14 mouse cellular contexts compared by ENCODE assay signal in genomic region chr5:66722586-66722985, GRCm38 (mm10). TPM values are rescaled to one million over a fixed set of nuclear protein-coding genes. Genes with fewer than 3 reads are reported as not detected.
DNase-seq lines count a peak whose midpoint lies in the region; ATAC-seq lines count a peak whose summit lies in the region.
"Had no signal": no experiment of that assay in that cellular context is flagged by ENCODE, and none has a peak within 500 bp of the region (broad histone marks: within the 10 kb centered on the region; RNA-seq: fewer than 3 reads in every experiment).

No protein-coding gene starts in this region.

- H3K4me2 ChIP-seq in heart, embryonic 13.5 days: peak overlapping the region; percentile 3; the same call in 1 of the 2 replicates
- no peak overlapping the region for H3K4me2 ChIP-seq in kidney, embryonic 14.5 days (replicated peaks; ENCODE audit: low read depth, low read length)
- no peak overlapping the region for H3K4me2 ChIP-seq in neural tube, embryonic 11.5 days (ENCODE audit: low read depth)
- no peak overlapping the region for H3K4me2 ChIP-seq in neural tube, embryonic 15.5 days
- H3K4me2 ChIP-seq: limb, embryonic 15.5 days had no signal

- no peaks in the 10 kb centered on the region for H3K9me3 ChIP-seq in heart, embryonic 13.5 days
- no peaks in the 10 kb centered on the region for H3K9me3 ChIP-seq in kidney, embryonic 14.5 days (ENCODE audit: control insufficient read depth, low read length)
- H3K9me3 ChIP-seq in neural tube, embryonic 11.5 days (ENCODE audit: control insufficient read depth, low read length): no peaks in the 10 kb centered on the region
- H3K9me3 ChIP-seq in neural tube, embryonic 15.5 days (replicated peaks): no peaks in the 10 kb centered on the region
- H3K9me3 ChIP-seq: limb, embryonic 15.5 days had no signal

- peaks cover 17% of the 10 kb centered on the region for H3K4me1 ChIP-seq in heart, embryonic 13.5 days
- H3K4me1 ChIP-seq in kidney, embryonic 14.5 days (ENCODE audit: control insufficient read depth, insufficient read depth, low read length): 0 out of 2 replicates have a peak, but pooled peaks cover 3% of the 10 kb centered on the region
- 0 out of 2 replicates have a peak, but pooled peaks cover 3% of the 10 kb centered on the region for H3K4me1 ChIP-seq in neural tube, embryonic 11.5 days (ENCODE audit: control insufficient read depth, insufficient read depth, low read length)
- H3K4me1 ChIP-seq in neural tube, embryonic 15.5 days: peaks cover 4% of the 10 kb centered on the region; the same call in 1 of the 2 replicates

- 59% methylated on average over 9 of the region's 9 CpGs for WGBS in heart, embryonic 13.5 days
- WGBS in kidney, embryonic 14.5 days: 62% methylated on average over 9 of the region's 9 CpGs
- WGBS in neural tube, embryonic 11.5 days: 73% methylated on average over 9 of the region's 9 CpGs
- 73% methylated on average over 9 of the region's 9 CpGs for WGBS in neural tube, embryonic 15.5 days

- peak overlapping the region; percentile 67 for H3K27ac ChIP-seq in heart, embryonic 13.5 days (replicated peaks)
- 0 out of 2 replicates have a peak overlapping the region, but pooled peaks have one; percentile 11 for H3K27ac ChIP-seq in kidney, embryonic 14.5 days (ENCODE audit: low read depth, low read length)
- peak overlapping the region; percentile 42; the same call in 1 of the 2 replicates for H3K27ac ChIP-seq in neural tube, embryonic 11.5 days (ENCODE audit: low read depth, low read length)
- no peak overlapping the region for H3K27ac ChIP-seq in neural tube, embryonic 15.5 days (replicated peaks)
- H3K27ac ChIP-seq: limb, embryonic 15.5 days had no signal

- H3K4me3 ChIP-seq in heart, embryonic 13.5 days: no peak overlapping the region
- H3K4me3 ChIP-seq in kidney, embryonic 14.5 days (ENCODE audit: low read length): no peak overlapping the region
- no peak overlapping the region for H3K4me3 ChIP-seq in neural tube, embryonic 11.5 days (ENCODE audit: low read depth, low read length)
- H3K4me3 ChIP-seq in neural tube, embryonic 15.5 days (replicated peaks): no peak overlapping the region
- H3K4me3 ChIP-seq: limb, embryonic 15.5 days had no signal

- no peak overlapping the region for H3K9ac ChIP-seq in heart, embryonic 13.5 days
- H3K9ac ChIP-seq in kidney, embryonic 14.5 days (ENCODE audit: low read depth, low read length): no peak overlapping the region
- no peak overlapping the region for H3K9ac ChIP-seq in neural tube, embryonic 11.5 days (ENCODE audit: low read length)
- no peak overlapping the region for H3K9ac ChIP-seq in neural tube, embryonic 15.5 days (replicated peaks)
- H3K9ac ChIP-seq: limb, embryonic 15.5 days had no signal

- DNase-seq in heart, postnatal 10 days: no peak
- DNase-seq in kidney, postnatal 14 days: no peak
- DNase-seq in neural tube, embryonic 11.5 days (ENCODE audit: low spot score): no peak
- DNase-seq in lung, postnatal 25 days (ENCODE audit: low spot score): peak; percentile 27
- no peak for DNase-seq in adrenal gland, adult 2 months
- DNase-seq: adrenal gland, adult 8-10 months; B cell, adult 2 months; cerebellum, adult 8-10 months; gastrocnemius, postnatal 25 days had no signal

- no peak for ATAC-seq in heart, embryonic 13.5 days (ENCODE audit: extremely low read depth, insufficient number of reproducible peaks, low FRiP score, low TSS enrichment)
- no peak for ATAC-seq in kidney, embryonic 14.5 days (ENCODE audit: low FRiP score, low TSS enrichment)
- no peak for ATAC-seq in neural tube, embryonic 11.5 days (ENCODE audit: insufficient read depth, low FRiP score, low TSS enrichment)
- no peak for ATAC-seq in neural tube, embryonic 15.5 days (ENCODE audit: low FRiP score)

- intact Hi-C loops in heart, postnatal 10 days (cut with DNase I): no loop called here

- peaks cover 98% of the 10 kb centered on the region for H3K27me3 ChIP-seq in heart, embryonic 13.5 days (replicated peaks)
- no peaks in the 10 kb centered on the region for H3K27me3 ChIP-seq in kidney, embryonic 14.5 days (ENCODE audit: control insufficient read depth, insufficient read depth, low read length)
- no peaks in the 10 kb centered on the region for H3K27me3 ChIP-seq in neural tube, embryonic 11.5 days (ENCODE audit: control insufficient read depth, insufficient read depth, low read length)
- no peaks in the 10 kb centered on the region for H3K27me3 ChIP-seq in neural tube, embryonic 15.5 days (replicated peaks)
- H3K27me3 ChIP-seq: limb, embryonic 15.5 days had no signal

- no peaks in the 10 kb centered on the region for H3K36me3 ChIP-seq in heart, embryonic 13.5 days
- no peaks in the 10 kb centered on the region for H3K36me3 ChIP-seq in kidney, embryonic 14.5 days (ENCODE audit: control insufficient read depth, insufficient read depth, low read length)
- H3K36me3 ChIP-seq in neural tube, embryonic 11.5 days (ENCODE audit: control insufficient read depth, insufficient read depth, low read length): no peaks in the 10 kb centered on the region
- no peaks in the 10 kb centered on the region for H3K36me3 ChIP-seq in neural tube, embryonic 15.5 days
- H3K36me3 ChIP-seq: limb, embryonic 15.5 days had no signal

RNA-seq across cellular contexts. Expression of gene Limch1, which starts 23.0 kb away (rescaled TPM):
- 24.6 and 25.1 TPM in 2 replicates for polyA plus RNA-seq in heart, embryonic 13.5 days (2015; fragmentation: Nextera tagmentation; extraction: Ambion mirVana)
- 100 to 1,000 TPM; 149 to 150 TPM for total RNA-seq in heart, postnatal 10 days (2021)
- 36.7 and 48.9 TPM in 2 replicates for polyA plus RNA-seq in kidney, embryonic 14.5 days (2014; fragmentation: Nextera tagmentation; extraction: Ambion mirVana)
- polyA plus RNA-seq in neural tube, embryonic 11.5 days (2014; fragmentation: Nextera tagmentation; extraction: Ambion mirVana): 83.7 and 96.1 TPM in 2 replicates
- polyA plus RNA-seq in neural tube, embryonic 15.5 days (2015; fragmentation: Nextera tagmentation; extraction: Ambion mirVana): 62.0 and 63.7 TPM in 2 replicates
- total RNA-seq in adrenal gland, adult 2 months (2021): 10 to 100 TPM; 69.3 to 93.7 TPM
- 9.8 and 10.1 TPM in 2 replicates for polyA plus RNA-seq in adrenal gland, adult 2 months (2012; rRNA removed)
- total RNA-seq: megakaryocyte progenitor cell, adult 5-6 weeks had no signal

RNA-seq across cellular contexts. Expression of gene Uchl1, which starts 46.7 kb away (rescaled TPM):
- polyA plus RNA-seq in heart, embryonic 13.5 days (2015; fragmentation: Nextera tagmentation; extraction: Ambion mirVana): 124 and 135 TPM in 2 replicates
- 10 to 100 TPM; 19.6 to 21.5 TPM for total RNA-seq in heart, postnatal 10 days (2021)
- polyA plus RNA-seq in kidney, embryonic 14.5 days (2014; fragmentation: Nextera tagmentation; extraction: Ambion mirVana): 55.1 and 61.9 TPM in 2 replicates
- polyA plus RNA-seq in neural tube, embryonic 11.5 days (2014; fragmentation: Nextera tagmentation; extraction: Ambion mirVana): 435 and 490 TPM in 2 replicates
- 1,207 and 1,502 TPM in 2 replicates for polyA plus RNA-seq in neural tube, embryonic 15.5 days (2015; fragmentation: Nextera tagmentation; extraction: Ambion mirVana)
- 100 to 1,000 TPM in 1 of 2 experiments, 10 to 100 TPM in 1; 40.7 to 129 TPM for total RNA-seq in adrenal gland, adult 2 months (2021)
- polyA plus RNA-seq in adrenal gland, adult 2 months (2012; rRNA removed): 85.0 and 128 TPM in 2 replicates
